Mouse (Mus musculus) liver, embryonic 18 days (tissue): ENCODE results near the gene Mast4. TPM values are rescaled to one million over a fixed set of nuclear protein-coding genes. Genes with fewer than 3 reads are reported as not detected.

Source experiments
- polyA plus RNA-seq: library from polyadenylated mRNA; depleted of rRNA; stranded (reverse); fragments of >200 nt; gene quantifications from 2 replicates; pipeline ENCODE4 v1.2.3, GENCODE M21; 2012; rRNA removed

The Mast4 gene
- 1.0 and 1.2 TPM in 2 replicates for polyA plus RNA-seq

GRCm38 (mm10) chr13:103334392-103334686, at the start of gene Mast4:
Gene Mast4, minus strand, starts transcription at chr13:103334497.

GRCm38 (mm10) chr13:102693341-102693801, 640.9 kb downstream of the Mast4 start, which contains the start of gene Cd180:
Gene Cd180, plus strand, starts transcription at chr13:102693558.

